Mouse (Mus musculus): ENCODE measurements around the gene Ets1. TPM values are rescaled to one million over a fixed set of nuclear protein-coding genes. Genes with fewer than 3 reads are reported as not detected.

Ets1 gene
- total RNA-seq, 1 experiment from 2014 or later = 744 TPM

DNA sequence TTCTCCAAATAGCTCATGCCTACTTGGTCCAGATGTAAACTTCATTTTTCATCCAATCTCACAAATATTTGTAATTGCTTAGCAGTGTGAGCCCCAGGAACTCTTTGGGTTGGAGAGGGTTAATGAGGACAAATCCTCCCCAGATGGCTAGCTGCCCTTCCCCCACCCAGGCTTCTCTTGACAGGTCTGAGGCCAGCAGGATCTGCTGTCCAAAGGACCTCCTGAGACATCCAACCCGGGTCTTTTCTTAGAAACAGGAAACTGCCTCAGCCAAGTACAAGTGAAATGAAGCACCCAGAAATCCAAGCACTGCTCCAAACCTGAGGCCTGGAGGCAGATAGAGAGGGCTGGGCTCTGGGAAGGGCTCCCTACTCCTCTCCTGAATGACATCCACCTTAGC, 151.6 kb downstream of the Ets1 start:
- no peak for ATAC-seq (ENCODE audit: extremely low read depth, insufficient number of reproducible peaks, low FRiP score, poor library complexity, severe bottlenecking)

DNA sequence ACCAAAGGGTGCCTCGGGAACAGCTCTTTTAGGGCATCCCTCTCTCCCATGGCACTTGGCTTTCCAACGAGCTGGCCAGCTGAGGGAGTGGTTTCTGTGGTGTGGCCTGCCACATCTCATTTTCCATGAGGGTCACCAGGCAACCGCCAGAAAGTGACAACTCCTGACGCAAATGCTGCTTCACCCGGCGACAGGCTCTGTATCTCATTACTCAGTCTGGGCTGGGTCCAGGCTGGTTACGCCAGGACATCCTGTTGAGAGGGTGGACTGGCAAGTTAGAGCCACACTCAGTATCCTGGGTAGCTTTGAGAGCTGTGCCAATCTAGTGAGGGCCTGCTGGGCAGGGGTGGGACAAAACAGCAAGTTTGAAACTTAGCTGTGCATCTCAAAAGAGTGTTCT, 153.3 kb downstream of the Ets1 start:
- ATAC-seq (ENCODE audit: extremely low read depth, insufficient number of reproducible peaks, low FRiP score, poor library complexity, severe bottlenecking) = no peak

DNA sequence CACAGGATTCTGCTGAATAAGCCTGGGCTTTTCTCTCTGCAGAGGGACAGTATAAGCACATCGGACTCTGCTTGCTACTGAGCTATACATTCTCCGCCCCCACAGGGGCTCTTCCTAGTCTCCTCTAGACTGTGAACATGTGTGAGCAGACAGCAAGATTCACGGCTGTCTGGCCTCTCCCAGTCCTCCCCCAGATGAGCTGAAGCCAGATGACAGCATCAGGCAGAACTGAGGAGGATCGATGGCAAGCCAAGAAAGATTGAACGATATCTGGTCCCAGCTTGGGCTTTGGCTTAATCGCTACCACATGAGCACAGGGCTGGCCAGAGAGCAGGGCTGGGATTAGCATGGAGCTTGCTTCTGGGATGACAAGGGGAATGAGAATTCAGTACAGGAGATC, 155.7 kb downstream of the Ets1 start:
- ATAC-seq (ENCODE audit: extremely low read depth, insufficient number of reproducible peaks, low FRiP score, poor library complexity, severe bottlenecking) = no peak

DNA sequence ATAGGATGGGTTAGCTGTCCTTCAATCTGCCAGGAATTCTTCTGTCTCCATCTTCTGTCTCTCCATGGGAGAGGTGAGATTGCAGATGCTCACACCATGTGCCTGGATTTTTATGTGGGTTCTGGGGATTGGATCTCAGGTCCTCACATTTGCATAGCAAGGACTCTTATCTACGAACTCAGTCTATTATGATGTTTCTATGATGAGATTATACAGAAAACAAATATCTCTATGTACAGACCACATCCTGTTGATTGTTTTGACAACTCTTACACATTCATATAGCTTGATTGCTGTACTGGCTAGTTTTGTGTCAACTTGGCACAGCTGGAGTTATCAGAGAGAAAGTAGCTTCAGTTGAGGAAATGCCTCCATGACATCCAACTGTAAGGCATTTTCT, 162.2 kb downstream of the Ets1 start:
- ATAC-seq (ENCODE audit: extremely low read depth, insufficient number of reproducible peaks, low FRiP score, poor library complexity, severe bottlenecking) = no peak

DNA sequence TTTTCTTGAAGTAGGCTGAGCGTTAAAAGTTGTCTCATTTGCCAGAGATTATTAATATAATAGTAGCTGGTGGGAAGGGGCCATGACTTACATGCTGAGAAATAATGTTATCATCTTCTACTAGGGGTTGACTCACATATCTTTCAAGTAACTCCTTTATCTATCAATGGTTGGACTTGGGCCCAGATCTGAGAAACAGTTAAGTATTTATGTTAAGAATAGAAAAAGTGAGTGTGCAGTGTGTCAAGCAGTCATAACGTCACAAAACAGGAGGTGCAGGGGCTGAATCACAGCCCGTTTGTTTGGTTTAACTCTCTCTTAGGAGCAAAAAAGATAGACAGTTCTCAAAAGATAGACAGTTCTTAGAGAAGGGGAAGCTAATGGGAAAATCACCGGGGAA, 170.1 kb downstream of the Ets1 start:
- ATAC-seq (ENCODE audit: extremely low read depth, insufficient number of reproducible peaks, low FRiP score, poor library complexity, severe bottlenecking) = no peak

Other genes starting within 250 kb of the Ets1 start
- 203 and 223 TPM in 2 replicates for gene Fli1, start 93.4 kb upstream of the Ets1 start, total RNA-seq (2017)